Mouse (Mus musculus): Measurements from ENCODE around the gene Gtf3c5. TPM values are rescaled to one million over a fixed set of nuclear protein-coding genes. Genes with fewer than 3 reads are reported as not detected.

Gene Gtf3c5
- total RNA-seq, 2 experiments from 2014 or later: 19.6 to 20.5 TPM

DNA sequence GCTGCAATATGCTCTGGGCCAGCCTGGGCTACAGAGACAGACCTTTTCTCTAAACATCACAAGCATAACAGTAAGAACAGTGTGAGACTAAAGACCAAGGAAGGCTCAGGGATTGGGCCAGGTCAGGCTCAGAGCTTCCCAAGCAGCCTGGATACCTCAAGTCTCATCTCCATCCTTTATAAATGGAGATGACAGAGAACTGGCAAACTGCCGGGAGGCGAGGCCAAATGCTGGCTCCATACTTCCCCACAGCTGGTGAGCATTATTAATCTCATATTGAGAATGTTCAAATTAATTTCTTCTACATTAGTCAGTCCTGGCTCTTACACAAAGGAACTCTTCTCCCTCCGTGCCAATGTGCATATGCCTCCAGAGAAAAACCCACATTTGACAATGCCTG is 6.7 kb downstream of the Gtf3c5 start:
- DNase-seq (ENCODE audit: low spot score in 2 of 2): peak; percentile 28 to 35

DNA sequence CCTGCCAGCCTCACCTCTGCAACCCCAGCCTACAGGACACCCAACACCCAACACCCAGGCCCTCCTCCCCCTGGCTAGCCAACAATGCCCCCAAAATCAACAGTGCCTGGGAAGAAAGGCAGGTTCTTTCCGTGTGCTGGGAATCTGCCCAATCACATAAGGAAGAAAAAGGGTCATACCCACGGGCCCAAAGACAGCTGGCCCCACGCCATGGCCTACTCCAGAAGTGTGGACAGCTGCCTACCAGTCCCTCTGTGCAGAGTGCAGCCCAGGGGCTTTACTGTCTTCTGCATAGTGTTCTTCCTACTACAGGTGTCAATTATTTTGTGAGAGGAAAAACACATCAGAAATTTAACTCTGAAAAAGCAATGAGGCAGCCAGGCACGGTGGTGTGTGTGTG is 8.2 kb downstream of the Gtf3c5 start:
- DNase-seq (ENCODE audit: low spot score in 2 of 2): no peak

DNA sequence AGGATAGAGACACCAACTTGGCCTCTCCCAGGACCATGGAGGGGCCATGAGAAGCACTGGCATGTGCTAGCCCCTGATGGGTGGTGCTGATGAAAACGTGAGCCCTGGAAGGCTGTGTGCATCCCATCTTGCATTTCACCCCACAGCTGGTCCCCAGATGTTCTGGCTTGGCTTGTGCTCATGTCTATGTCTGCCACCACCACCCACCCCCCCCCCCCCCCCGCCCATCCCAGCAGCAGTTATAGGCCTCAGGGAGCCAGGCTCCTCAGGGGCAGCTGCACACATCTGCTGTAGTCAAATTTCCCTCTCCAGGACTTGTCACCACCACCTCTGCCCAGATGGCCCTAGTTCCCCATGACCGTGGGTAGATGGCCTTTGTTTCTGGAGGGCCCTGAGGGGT is 13.6 kb downstream of the Gtf3c5 start:
- no peak for DNase-seq (ENCODE audit: low spot score in 2 of 2)

DNA sequence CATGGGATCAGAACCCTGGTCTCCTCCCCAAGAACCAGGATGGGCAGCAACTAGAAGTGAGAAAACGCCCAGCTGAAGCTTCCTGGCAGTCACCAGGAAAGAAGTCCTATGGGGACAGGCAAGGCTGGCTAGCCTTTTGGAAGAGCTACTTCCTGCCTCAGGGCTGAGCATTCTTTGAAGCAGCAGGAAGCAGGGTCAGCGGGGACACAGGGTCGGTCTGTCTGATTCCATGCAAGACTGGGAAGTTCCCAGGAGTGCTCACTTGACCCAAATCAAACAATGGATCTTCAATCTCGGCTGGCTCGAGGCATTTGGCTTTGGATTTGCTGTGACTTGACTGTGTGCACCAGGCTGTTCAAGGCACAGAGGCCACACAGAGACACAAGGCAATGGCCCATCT is 17.0 kb downstream of the Gtf3c5 start:
- DNase-seq (ENCODE audit: low spot score in 2 of 2): no peak

DNA sequence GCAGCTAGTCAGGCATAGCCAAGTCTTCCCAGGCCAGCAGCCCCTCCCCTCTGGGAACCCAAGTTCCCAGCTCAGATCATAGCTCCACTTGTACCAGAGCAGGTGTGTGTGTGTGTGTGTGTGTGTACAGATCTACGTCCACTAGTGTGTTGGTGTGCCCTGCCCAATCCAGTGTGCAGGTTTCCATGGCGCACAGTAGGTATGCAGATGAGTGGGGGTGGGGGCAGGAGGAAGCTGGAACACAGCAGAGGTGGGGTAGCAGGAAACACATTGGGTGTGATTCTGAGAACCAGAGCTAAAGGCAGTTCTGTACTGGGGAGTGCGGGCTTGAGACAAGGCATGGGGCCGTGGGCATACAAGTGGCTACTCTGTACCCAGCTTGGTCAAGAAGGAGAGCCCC is 19.2 kb downstream of the Gtf3c5 start:
- DNase-seq (ENCODE audit: low spot score in 2 of 2): no peak

DNA sequence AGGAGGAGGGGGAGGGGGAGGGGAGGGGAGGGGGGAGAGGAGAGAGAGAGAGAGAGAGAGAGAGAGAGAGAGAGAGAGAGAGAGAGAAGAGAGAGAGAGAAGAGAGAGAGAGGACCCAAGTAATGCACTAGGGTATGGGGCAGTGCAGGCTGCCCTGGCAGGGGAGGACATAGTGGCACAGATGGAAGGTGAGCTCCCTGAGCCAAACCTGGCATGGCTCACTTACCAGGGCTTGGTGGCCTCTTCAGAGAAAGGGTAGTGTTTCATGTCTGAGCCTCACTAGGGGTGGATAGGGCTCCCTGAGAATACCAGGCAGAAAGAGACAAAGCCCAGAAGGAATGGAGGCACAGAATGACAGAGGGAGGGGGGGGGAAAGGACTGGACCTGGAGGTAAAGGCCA is 19.7 kb downstream of the Gtf3c5 start:
- DNase-seq (ENCODE audit: low spot score in 2 of 2): no peak

DNA sequence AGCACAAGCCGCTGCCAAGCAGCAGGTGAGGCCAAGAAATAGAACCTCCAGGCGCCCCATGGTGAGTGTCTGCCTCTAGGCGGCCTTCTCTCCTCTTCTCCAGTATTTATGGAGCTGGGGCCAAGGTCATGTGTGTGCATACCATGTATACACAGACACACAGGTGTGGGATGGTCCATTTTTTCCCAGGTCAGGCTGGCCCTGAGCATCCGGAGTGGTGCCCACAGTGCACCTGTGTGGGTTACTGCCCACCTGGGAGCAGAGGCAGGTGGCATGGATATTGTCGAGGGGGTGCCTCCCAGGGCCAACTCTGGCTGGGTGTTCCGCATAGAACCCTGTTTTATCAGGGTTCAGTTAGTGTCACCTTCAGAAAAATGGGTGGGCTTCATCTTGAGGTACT is 20.2 kb downstream of the Gtf3c5 start, which contains the start of gene Cel:
TSS of gene Cel (minus strand) at position 101 of the 400 bp plus-strand sequence.
- DNase-seq (ENCODE audit: low spot score in 2 of 2): no peak

DNA sequence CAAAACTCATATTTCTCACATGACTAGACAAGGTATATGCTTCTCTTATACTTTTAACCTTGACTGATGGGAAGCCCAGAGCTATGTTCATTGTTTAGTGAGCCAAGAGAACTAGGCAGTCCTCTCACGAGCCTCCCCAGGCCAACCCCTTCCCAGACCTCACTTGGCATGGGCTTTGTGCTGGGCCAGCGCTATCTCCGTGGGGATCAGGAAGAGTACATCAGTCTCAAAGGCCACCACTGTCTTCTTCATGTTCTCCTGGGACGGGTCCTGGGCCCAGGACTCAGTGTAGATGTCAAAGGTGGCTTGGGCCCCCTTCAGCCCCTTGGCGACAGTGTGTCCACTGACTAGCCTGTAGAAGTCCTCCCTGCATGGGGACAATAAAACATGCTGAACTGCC is 26.1 kb downstream of the Gtf3c5 start:
- no peak for DNase-seq (ENCODE audit: low spot score in 2 of 2)

DNA sequence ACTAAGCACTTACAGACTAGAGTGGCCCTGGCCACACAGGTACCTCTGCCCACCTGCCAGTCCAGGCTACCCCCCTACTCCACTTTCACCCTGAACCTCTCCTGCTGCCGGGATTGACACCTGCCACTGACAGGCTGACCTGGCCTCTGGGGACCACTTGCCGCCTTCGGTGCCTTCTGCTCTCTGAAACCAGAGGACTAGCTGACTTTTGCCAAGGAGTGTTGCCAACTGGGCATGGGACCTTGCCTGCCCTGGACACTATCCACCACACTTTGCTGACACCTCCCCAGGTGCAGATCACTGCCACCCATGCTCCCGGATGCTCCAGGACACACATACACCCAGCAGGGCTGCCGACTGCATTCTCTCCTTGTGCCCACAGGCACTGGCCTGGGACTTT is 31.2 kb downstream of the Gtf3c5 start:
- DNase-seq (ENCODE audit: low spot score in 2 of 2): no peak

DNA sequence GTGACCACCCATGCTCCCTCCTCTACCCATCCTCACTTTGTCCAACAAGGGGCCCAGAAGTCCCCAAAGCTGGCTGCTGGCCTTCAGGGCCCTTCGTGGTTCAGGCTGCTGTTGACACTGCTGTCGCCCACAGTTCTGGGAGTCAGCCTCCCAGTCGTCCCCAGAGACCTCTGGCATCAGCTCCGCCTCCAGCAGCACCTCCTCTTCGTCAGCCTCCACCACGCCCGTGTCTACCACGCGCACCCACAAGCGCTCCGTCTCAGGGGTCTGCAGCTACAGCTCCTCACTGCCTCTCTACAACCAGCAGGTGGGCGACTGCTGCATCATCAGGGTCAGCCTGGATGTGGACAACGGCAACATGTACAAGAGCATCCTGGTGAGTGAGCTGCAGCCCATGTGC is 34.4 kb downstream of the Gtf3c5 start:
- no peak for DNase-seq (ENCODE audit: low spot score in 2 of 2)

DNA sequence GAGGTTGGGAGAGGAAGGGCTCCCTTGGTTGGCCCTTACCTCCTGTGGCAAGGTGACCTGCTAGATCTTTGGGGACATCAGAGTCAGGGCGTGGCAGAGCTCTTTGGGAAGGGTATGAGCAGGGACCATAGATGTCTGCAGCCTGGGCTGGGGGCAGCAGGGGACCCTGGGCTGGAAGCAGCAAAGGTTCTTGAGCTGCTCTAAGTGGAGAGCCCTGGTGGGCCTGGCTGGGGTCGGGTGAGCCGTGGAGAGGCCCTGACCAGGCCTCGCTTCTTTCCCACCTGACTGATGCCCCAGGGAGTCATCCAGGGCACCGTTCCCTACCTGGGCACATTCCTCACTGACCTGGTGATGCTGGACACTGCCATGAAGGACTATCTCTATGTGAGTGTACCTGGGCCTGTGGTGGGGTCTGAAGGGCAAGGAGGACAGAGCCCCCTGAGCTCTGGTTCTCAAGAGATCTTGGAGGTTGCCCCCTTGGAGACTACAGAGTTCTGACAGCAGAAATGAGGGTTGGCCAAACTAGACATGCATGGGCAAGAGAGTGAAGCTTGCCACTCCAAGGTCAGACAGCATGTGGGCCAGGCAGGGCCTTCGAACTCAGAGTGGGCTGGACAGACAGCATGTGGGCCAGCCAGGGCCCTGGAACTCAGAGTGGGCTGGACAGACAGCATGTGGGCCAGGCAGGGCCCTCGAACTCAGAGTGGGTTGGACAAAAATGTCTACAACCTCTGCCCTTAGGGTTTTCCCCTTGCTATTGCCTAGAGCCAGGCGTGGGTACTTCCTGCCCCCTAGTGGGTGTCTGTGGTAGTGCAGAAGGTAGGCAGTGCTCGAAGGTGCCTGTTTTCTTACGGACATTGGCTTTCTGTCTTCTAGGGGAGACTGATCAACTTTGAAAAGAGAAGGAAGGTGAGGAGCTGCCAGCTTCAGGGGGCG is 36.0 kb downstream of the Gtf3c5 start:
- peak; percentile 58 to 87 for DNase-seq (ENCODE audit: low spot score in 2 of 2)

DNA sequence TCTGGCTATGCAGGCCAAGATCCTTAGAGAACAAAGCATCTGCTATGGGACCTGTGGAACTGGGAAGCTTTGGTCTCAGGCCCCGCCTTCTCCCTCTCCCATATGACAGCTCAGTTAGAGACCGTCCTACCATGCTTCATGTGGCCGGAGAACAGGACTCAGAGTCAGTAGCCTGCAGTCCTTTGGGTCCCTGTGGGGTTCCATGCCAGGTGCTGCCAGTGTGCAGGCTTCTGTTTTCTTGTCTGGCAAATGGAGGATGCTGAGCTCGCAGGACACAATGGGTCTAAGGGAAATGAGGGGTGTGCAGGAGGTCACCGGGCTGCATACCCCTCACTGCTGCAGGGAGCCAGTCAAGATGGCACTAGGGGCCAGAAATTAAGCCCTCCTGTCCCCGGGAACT is 37.0 kb downstream of the Gtf3c5 start:
- no peak for DNase-seq (ENCODE audit: low spot score in 2 of 2)

DNA sequence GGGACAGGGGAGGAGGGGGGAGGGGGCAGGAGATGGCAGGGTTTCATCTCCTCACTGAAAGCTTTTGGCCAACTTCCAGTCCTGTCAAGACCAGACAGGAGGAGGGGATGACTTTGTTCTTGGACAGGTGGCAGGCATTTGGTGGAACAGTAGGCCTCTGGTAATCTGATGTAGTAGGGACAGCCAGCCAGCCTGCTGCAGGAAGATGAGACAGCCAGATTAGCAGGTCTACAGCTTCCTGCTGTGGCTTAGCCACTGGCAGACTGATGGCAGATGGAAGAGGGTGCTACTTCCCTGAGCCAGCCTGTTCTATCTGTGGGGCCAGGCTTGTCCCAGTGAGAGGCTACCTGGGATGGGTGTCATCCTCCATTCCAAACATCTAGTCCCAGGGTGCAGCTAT is 37.6 kb downstream of the Gtf3c5 start:
- no peak for DNase-seq (ENCODE audit: low spot score in 2 of 2)

DNA sequence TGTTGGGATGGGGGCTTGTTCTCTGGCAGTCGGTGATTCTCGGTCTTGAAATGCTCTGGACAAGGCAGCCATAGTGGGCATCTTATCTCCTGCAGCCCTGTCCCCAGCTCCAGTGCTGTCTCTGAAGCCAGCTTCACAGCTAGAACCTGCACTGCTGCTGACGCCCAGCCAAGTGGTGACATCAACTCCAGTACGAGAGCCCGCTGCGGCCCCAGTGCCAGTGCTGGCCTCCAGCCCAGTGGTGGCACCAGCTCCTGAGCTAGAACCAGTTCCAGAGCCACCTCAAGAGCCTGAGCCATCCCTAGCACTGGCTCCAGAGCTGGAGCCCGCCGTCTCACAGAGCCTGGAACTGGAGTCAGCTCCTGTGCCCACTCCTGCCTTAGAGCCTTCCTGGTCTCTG is 39.7 kb downstream of the Gtf3c5 start:
- DNase-seq (ENCODE audit: low spot score in 2 of 2): peak in 1 of 2 experiments; percentile 69

DNA sequence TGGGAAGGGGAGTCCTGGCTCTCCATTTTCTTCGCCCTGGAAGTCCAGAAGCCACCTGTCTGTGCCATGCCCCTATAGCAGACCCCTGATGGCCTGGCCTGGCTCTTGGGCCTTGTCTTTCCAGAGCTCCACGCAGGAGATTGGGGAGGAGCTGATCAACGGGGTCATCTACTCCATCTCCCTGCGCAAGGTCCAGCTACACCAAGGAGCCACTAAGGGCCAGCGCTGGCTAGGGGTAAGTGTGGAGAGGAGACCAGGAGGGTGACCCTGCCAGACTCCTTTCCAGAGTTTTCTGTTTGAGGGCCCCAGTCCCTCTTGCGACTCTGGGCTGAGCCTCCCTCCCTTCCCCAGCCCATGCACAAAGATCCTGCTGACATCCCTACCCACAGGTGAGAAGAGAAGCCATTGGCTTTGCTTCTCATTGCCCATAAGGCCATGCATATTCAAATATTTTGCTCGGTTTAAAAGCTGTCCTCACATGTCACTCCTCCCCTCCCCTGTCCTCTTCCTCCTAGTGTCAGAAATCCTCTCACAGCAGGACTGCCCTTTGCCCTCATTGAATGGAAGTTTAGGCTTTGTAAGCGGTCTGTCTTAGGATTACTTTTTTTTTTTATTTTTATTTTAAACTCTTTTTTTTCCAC is 42.8 kb downstream of the Gtf3c5 start:
- DNase-seq (ENCODE audit: low spot score in 2 of 2): no peak

DNA sequence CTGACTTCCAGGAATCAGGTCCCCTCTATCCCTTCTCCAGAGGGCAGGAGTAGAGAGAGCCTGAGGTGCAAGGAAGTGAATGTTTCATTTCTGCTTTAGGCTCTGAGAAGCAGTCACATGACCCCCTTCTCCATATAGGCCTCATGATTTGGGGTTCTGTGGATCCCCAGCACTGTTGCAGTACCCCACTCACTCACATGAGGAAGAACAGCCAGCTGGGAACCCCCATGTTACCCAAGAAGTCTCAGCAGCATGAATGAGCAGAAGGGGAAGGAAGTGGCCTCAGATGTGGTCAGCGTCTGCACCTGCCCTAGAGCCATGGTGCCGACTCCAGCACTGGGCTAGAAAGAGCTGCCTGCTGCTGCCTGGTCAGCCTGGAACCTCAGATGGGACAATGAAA is 43.6 kb downstream of the Gtf3c5 start:
- no peak for DNase-seq (ENCODE audit: low spot score in 2 of 2)

DNA sequence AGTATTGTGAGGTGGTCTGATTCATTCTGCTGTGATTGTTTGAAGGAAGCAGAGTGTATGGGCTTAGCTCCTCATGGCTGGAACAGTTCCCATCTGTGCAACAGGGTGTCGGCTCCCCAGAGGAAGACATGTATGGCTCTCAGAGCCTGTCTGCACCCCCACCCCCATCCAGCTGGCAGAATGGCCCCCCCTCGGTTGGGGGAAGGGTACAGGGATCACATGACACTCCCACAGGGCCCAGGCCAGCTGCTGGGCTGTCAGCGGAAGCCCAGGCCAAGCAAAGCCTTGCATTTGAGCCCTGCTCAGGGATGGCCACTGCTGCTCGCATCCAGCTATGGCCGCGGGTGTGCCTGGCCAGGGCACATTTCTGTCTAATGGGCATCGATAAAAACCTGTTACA is 44.3 kb downstream of the Gtf3c5 start:
- DNase-seq (ENCODE audit: low spot score in 2 of 2): peak; percentile 73 to 86

DNA sequence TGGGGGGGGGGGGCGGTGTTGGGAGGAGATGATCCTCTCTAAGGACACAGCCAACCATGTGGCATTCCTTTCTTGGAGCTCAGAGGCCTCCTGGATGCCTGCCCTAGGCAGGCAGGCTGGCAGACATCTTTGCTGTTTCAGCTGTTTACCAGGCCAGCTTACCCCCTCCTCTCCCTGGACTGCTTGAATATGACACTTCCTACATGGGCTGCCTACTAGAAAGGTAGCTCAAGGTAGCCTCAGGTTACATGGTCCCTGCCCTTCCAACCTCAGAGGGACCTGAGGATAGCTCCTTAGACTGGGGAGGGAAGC is 44.8 kb downstream of the Gtf3c5 start:
- DNase-seq (ENCODE audit: low spot score in 2 of 2): no peak

DNA sequence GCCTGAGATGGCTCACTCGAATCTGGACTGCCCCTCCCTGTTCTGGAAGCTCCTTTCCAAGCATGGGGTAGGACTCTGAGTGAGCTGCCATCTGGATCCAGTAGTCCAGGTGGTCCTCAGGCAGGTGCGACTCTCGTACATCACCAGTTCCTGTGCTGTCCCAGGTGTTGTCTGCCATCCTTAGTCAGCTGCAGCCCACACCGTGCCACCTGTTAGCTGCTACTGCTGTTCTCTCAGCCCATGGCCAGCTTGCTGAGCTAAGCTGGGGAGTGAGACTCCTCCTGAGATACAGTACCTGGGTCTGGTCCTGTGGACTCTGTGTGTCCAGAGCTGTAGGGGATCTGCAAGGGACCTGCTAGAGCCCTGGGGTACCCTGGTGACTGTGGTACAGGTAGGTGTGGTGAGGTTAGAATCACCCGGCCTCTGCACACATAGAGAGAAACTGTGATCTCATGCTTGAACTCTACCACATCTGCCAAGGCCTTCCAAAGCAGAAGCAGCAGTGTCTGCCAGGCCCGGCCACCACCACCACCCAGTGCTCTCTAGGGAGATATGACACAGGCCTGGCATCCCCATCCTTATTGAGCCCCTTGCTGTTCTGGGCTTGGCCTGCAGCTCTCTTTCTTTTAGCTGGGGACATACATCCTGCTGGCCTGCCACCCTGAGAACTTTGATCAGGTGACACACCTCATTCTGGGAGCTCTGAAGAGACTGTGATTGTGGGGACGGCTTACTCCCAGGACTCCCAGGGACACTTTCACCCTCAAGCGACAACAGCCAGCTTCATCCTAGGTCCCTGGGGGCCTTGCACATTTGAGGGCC is 45.3 kb downstream of the Gtf3c5 start:
- no peak for DNase-seq (ENCODE audit: low spot score in 2 of 2)

DNA sequence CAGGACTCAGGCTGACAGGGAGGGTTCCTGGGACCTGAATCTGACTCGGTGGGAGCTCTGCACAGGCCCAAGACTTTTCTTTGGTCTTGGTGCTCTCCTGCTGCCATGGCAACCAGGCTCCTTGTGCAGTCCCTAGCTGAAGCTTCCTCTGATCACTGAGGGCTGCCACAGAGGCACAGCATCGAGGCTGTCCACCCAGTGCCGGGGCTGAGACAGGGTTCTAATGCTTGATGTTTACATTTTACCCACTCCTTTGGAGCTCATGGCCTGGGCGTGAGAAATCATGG is 46.0 kb downstream of the Gtf3c5 start:
- no peak for DNase-seq (ENCODE audit: low spot score in 2 of 2)

DNA sequence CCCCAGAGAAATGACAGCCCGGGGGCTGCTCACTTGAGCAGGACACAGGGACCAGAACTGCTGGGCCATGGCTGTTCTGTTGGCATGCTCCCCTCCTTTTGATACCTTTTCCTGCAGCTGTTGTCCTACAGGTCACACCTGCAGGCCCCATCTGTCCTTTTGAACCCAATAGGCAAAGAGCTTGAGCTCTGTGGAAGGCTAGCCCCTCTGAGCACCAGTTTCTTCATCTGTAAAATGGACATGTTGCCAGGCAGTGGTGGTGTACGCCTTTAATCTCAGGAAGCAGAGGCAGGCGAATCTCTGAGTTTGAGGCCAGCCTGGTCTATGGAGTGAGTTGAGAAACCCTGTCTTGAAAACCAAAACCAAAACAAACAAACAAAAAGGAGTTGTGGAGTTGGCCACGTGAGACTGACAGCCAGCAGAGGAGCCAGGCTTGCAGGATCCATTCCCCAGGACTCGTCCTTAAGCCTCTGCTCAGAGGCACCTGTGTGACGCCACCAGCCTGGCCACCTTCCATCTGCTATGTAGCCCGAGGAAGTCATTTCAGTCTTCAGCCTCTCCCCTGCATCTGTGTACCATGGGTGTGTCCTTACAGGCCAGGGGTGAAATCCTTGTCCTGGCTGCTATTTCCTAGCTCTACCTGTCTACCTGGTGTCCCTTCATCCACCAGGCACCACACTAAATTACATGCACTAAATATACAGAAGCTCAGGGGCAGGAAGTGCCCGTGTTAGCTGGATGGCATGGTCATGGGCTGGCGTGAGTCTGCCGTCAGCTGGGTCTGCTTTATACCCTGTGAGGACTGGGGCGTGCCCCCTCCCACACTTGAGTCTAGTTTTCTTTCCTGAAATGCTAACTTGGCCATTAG is 46.6 kb downstream of the Gtf3c5 start:
- DNase-seq (ENCODE audit: low spot score in 2 of 2): no peak
